Mouse (Mus musculus) stomach, embryonic 14.5 days (tissue): ENCODE results near the gene Eef1a1. TPM values are rescaled to one million over a fixed set of nuclear protein-coding genes. Genes with fewer than 3 reads are reported as not detected.

ENCODE experiments used
- ATAC-seq: fragments of 200-750 bp; cut with Nextera tagmentation; 2 replicates; pipeline ENCODE4 v1.8.0; 2017; ENCODE audit warnings: low read depth, moderate TSS enrichment; ENCODE audit not compliant: insufficient number of reproducible peaks, insufficient read depth, low FRiP score
- H3K27ac ChIP-seq: fragments of 300-500 bp; sonication (generic); 2 replicates; pipeline ENCODE4 v1.5.1; 2014; ENCODE audit warnings: mild to moderate bottlenecking, low read length, moderate library complexity, mixed read lengths
- H3K27me3 ChIP-seq: fragments of 300-500 bp; sonication (generic); 2 replicates; pipeline ENCODE4 v1.6.1; 2014; ENCODE audit warnings: low read length, control low read depth, mixed read lengths; ENCODE audit not compliant: control insufficient read depth, insufficient read depth
- H3K36me3 ChIP-seq: fragments of 300-500 bp; sonication (generic); 2 replicates; pipeline ENCODE4 v1.6.1; 2014; ENCODE audit warnings: mild to moderate bottlenecking, control low read depth, low read length, moderate library complexity, mixed read lengths; ENCODE audit not compliant: control insufficient read depth, insufficient read depth
- H3K4me1 ChIP-seq: fragments of 300-500 bp; sonication (generic); 2 replicates; pipeline ENCODE4 v1.6.1; 2014; ENCODE audit warnings: low read length, control low read depth, mixed read lengths; ENCODE audit not compliant: control insufficient read depth, insufficient read depth
- H3K4me2 ChIP-seq: fragments of 300-500 bp; sonication (generic); replicated peaks from 2 replicates; pipeline ENCODE4 v1.6.1; 2014; ENCODE audit warnings: low read depth, low read length, control low read depth
- H3K4me3 ChIP-seq: fragments of 300-500 bp; sonication (generic); 2 replicates; pipeline ENCODE4 v1.5.1; 2014; ENCODE audit warnings: low read depth, low read length, control low read depth
- H3K9ac ChIP-seq: fragments of 300-500 bp; sonication (generic); replicated peaks from 2 replicates; pipeline ENCODE4 v1.6.1; 2014; ENCODE audit warnings: low read depth, mild to moderate bottlenecking, control low read depth, low read length, moderate library complexity, mixed read lengths
- H3K9me3 ChIP-seq: fragments of 300-500 bp; sonication (generic); 2 replicates; pipeline ENCODE4 v1.6.1; 2016; ENCODE audit warnings: low read depth, low read length, control low read depth; ENCODE audit not compliant: control insufficient read depth
- WGBS: fragments of 180-500 bp; shearing (Covaris S2); extraction: QIAGEN DNeasy Blood & Tissue Kit; methylation state at CpG from one replicate; pipeline ENCODE4 v1.1.7; 2014; 5-methylcytosine and 5-hydroxymethylcytosine counted together
- microRNA-seq: library from miRNA; unstranded; fragments of <30 nt; microRNA quantifications from one replicate; pipeline ENCODE4, GENCODE M21; 2016
- polyA plus RNA-seq: library from polyadenylated mRNA; unstranded; fragments of >200 nt; fragmentation: Nextera tagmentation; extraction: Ambion mirVana; gene quantifications from 2 replicates; pipeline ENCODE4 v1.2.1, GENCODE M21; 2014

Gene Eef1a1
- polyA plus RNA-seq, 1 experiment from 2014 or later = 5,798 TPM

- no peak overlapping the region for H3K9ac ChIP-seq
- H3K36me3 ChIP-seq = no peaks in the 10 kb centered on the region
- no peak overlapping the region for H3K4me3 ChIP-seq
- 65% methylated on average over 2 of the region's 2 CpGs for WGBS
- H3K4me1 ChIP-seq = no peaks in the 10 kb centered on the region
- H3K9me3 ChIP-seq = no peaks in the 10 kb centered on the region
- no peak overlapping the region for H3K4me2 ChIP-seq
- no peak overlapping the region for H3K27ac ChIP-seq
- no peak for ATAC-seq
- no peaks in the 10 kb centered on the region for H3K27me3 ChIP-seq
Measured at GRCm38 (mm10) chr9:78429551-78429950, 59.4 kb downstream of the Eef1a1 start.

GRCm38 (mm10) chr9:78428870-78429432 is 60.0 kb downstream of the Eef1a1 start:
- Histone ChIP-seq H3K27ac (no peak overlapping the region), H3K27me3 (no peaks in the 10 kb centered on the region), H3K9ac (no peak overlapping the region), H3K36me3 (no peaks in the 10 kb centered on the region), H3K4me2 (no peak overlapping the region), H3K4me1 (no peaks in the 10 kb centered on the region), H3K4me3 (no peak overlapping the region), H3K9me3 (no peaks in the 10 kb centered on the region)
- 82% methylated on average over 4 of the region's 4 CpGs for WGBS
- ATAC-seq = no peak

Small RNA genes lying within 50 kb of the gene (microRNA-seq; reads per million reads assigned to microRNA genes)
- gene Gm26377 = not detected

Other genes with a start within 250 kb of the Eef1a1 start
- gene Gm3776, start 232.0 kb downstream of the Eef1a1 start, polyA plus RNA-seq = 6.6 and 9.8 TPM in 2 replicates
- gene Gm10639, start 199.2 kb downstream of the Eef1a1 start, polyA plus RNA-seq = 0.49 TPM in 1 of 2 replicates, not detected in the other
- 0.42 TPM in 1 of 2 replicates, not detected in the other for gene Omt2a, start 174.4 kb downstream of the Eef1a1 start, polyA plus RNA-seq
- gene Omt2b, start 161.6 kb downstream of the Eef1a1 start, polyA plus RNA-seq = not detected in 2 replicates
- 1.2 and 1.9 TPM in 2 replicates for gene Gsta2, start 133.4 kb downstream of the Eef1a1 start, polyA plus RNA-seq
- gene Dppa5a, start 121.0 kb downstream of the Eef1a1 start, polyA plus RNA-seq = 0.45 TPM in 1 of 2 replicates, not detected in the other
- gene Ooep, start 110.4 kb downstream of the Eef1a1 start, polyA plus RNA-seq = 0.35 and 0.74 TPM in 2 replicates
- gene Ddx43, start 93.4 kb downstream of the Eef1a1 start, polyA plus RNA-seq = 0.29 and 0.51 TPM in 2 replicates
- gene Cgas, start 45.9 kb downstream of the Eef1a1 start, polyA plus RNA-seq = 2.7 and 3.3 TPM in 2 replicates
- 24.6 and 27.1 TPM in 2 replicates for gene Mto1, start 40.9 kb downstream of the Eef1a1 start, polyA plus RNA-seq
- 0.80 and 0.90 TPM in 2 replicates for gene Gm17324, start 40.4 kb downstream of the Eef1a1 start, polyA plus RNA-seq
- 15.3 and 16.9 TPM in 2 replicates for gene Slc17a5, start 98.9 kb upstream of the Eef1a1 start, polyA plus RNA-seq
- 11.7 and 14.6 TPM in 2 replicates for gene Cd109, start 126.4 kb upstream of the Eef1a1 start, polyA plus RNA-seq